Mouse (Mus musculus): ENCODE data around the gene Nrp2. TPM values are rescaled to one million over a fixed set of nuclear protein-coding genes. Genes with fewer than 3 reads are reported as not detected.

Gene Nrp2
- polyA plus RNA-seq, 1 experiment = 9.1 TPM

DNA sequence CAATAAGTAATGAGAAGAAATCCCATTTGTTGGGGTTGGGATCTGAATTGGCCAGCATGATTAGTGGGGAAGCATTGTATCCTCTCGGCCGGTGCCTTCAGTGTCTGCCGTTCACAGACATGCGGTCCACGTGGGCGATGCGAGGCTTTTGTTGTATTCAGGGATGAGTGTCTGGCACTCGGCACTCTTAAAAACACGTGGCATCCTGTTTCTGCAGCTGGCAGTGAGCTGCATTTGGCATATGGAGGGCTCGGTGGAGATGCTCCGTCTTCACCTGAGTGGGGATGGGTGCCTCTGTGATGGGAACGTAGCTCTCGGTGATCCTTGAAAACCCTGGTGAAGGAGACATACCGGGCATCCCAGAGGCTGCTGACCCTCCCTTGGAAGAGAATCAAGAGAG, 46.6 kb downstream of the Nrp2 start:
- TF ChIP-seq CTCF (IDR thresholded peaks at IDR 0.05; ENCODE audit: borderline replicate concordance, insufficient read depth, low read depth, low read length) = no peak
- no peak for TF ChIP-seq POLR2A (IDR thresholded peaks at IDR 0.05; ENCODE audit: borderline replicate concordance, insufficient read depth, low read length)
- no peak for DNase-seq
- H3K4me1 ChIP-seq (ENCODE audit: control insufficient read depth, insufficient read depth, low read length) = peaks cover 13% of the 10 kb centered on the region
- no peak overlapping the region for H3K27ac ChIP-seq (ENCODE audit: insufficient read depth, low read length)
- 70% methylated on average over 14 of the region's 14 CpGs for WGBS
- H3K4me3 ChIP-seq (replicated peaks; ENCODE audit: insufficient read depth, low read depth, low read length) = no peak overlapping the region
- no peaks in the 10 kb centered on the region for H3K27me3 ChIP-seq (ENCODE audit: control insufficient read depth, insufficient read depth, low read length)

DNA sequence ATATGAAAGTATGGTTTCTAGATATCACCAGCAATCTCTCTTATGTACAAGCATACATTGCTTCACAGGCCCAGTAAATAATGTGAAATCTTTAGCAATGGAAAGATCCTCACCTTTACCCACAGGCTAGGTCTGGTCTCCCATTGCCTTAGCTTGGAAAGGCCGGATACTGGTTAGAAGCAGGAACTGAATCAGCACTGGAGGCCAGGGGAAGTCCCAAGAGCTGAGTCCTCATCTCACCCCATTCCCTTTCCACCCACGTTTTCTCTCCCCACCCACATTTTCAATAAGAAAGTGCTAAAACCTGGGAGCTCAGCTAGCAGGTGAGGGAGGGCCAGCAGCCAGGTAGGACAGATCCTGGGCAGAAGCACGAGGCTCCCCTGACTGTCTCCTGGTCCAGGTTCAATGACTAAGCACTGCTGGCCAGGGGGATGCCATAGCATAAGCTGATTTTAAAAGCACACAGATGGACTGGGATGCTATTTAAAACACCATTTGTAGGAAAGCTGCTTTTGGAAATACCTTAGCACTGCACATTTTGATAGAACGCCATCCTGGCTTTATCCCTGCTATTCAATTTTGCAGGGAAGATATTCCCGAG, 47.4 kb downstream of the Nrp2 start:
- WGBS = 31% methylated on average over 5 of the region's 5 CpGs
- no peak overlapping the region for H3K27ac ChIP-seq (ENCODE audit: insufficient read depth, low read length)
- TF ChIP-seq POLR2A (IDR thresholded peaks at IDR 0.05; ENCODE audit: borderline replicate concordance, insufficient read depth, low read length) (no peak), CTCF (IDR thresholded peaks at IDR 0.05; ENCODE audit: borderline replicate concordance, insufficient read depth, low read depth, low read length) (no peak)
- no peak overlapping the region for H3K4me3 ChIP-seq (replicated peaks; ENCODE audit: insufficient read depth, low read depth, low read length)
- peaks cover 13% of the 10 kb centered on the region for H3K4me1 ChIP-seq (ENCODE audit: control insufficient read depth, insufficient read depth, low read length)
- peak in 1 of 2 experiments; percentile 55 for DNase-seq
- no peaks in the 10 kb centered on the region for H3K27me3 ChIP-seq (ENCODE audit: control insufficient read depth, insufficient read depth, low read length)

DNA sequence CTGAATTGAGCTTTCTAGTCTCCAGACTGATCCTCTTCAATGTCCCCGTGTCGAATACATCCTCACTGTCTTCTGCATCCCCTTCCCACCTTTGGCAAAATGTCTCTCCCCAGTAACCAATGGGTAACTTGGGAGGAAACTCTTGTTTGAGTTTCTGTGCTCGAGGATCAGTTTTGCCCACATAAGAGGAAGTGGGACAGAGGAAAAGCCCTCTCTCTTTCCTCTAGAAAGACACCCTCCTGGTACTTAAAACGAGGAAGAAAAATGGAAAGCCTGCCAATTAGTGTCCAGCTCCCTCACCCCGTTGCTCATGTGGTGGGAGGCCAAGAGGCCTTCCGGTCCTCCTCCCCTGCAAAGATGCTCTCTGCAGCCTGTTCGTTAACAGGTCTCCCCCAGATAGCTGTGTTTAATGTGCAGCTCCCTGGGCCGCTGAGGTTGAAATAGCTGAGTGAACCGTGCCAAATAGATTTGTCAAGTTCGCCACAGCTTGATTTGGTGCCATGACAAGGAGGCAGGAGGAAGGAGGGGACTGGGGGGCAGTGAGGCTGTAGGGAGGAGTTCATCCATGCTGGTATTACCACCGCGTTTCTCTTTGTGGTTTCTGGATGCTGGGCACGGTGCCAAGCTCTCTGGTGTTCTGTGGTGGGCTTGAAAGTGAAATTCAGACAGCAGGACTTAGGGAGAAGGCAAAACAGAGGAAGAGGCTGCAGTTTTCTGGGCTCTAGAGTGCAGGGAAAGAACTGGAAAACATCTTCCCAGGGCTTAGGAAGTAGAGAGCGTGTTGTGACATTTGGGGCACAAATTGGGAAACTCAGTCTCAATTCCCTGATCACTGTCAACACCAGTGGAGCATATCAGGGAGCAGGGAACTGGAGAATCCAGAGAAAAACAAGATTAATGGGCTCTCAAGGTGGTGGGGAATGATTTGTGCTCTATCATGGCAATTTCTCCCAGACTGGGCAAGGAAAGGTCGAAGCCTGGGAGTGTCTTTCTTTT, 48.2 kb downstream of the Nrp2 start:
- Histone ChIP-seq H3K4me1 (ENCODE audit: control insufficient read depth, insufficient read depth, low read length) (peaks cover 13% of the 10 kb centered on the region), H3K4me3 (replicated peaks; ENCODE audit: insufficient read depth, low read depth, low read length) (no peak overlapping the region), H3K27me3 (ENCODE audit: control insufficient read depth, insufficient read depth, low read length) (no peaks in the 10 kb centered on the region), H3K27ac (ENCODE audit: insufficient read depth, low read length) (no peak overlapping the region)
- TF ChIP-seq POLR2A (IDR thresholded peaks at IDR 0.05; ENCODE audit: borderline replicate concordance, insufficient read depth, low read length) (no peak), CTCF (IDR thresholded peaks at IDR 0.05; ENCODE audit: borderline replicate concordance, insufficient read depth, low read depth, low read length) (no peak)
- peak in 1 of 2 experiments; percentile 28 for DNase-seq
- 27% methylated on average over 15 of the region's 15 CpGs for WGBS

DNA sequence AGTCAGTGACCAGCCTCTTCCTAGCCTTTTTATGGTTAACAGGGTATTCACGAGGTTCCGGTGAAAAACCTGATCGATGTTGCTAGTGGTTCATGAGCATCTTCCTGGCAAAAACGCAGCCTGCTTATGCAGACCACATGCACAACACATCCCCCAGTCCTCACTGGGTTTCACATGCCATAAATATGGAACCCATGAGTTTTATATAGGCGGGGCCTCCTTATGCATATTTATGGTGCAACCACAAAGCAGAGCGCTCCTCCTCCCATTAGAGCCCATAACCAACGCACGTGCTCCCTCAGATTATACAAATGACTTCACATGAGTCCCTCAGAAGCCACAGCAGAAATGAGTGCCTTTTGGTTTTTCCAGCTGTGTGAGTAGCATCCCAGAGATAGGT, 49.0 kb downstream of the Nrp2 start:
- no peaks in the 10 kb centered on the region for H3K27me3 ChIP-seq (ENCODE audit: control insufficient read depth, insufficient read depth, low read length)
- WGBS = 96% methylated on average over 8 of the region's 8 CpGs
- DNase-seq = no peak
- no peak overlapping the region for H3K27ac ChIP-seq (ENCODE audit: insufficient read depth, low read length)
- H3K4me1 ChIP-seq (ENCODE audit: control insufficient read depth, insufficient read depth, low read length) = peaks cover 13% of the 10 kb centered on the region
- H3K4me3 ChIP-seq (replicated peaks; ENCODE audit: insufficient read depth, low read depth, low read length) = no peak overlapping the region
- TF ChIP-seq CTCF (IDR thresholded peaks at IDR 0.05; ENCODE audit: borderline replicate concordance, insufficient read depth, low read depth, low read length) (no peak), POLR2A (IDR thresholded peaks at IDR 0.05; ENCODE audit: borderline replicate concordance, insufficient read depth, low read length) (no peak)

DNA sequence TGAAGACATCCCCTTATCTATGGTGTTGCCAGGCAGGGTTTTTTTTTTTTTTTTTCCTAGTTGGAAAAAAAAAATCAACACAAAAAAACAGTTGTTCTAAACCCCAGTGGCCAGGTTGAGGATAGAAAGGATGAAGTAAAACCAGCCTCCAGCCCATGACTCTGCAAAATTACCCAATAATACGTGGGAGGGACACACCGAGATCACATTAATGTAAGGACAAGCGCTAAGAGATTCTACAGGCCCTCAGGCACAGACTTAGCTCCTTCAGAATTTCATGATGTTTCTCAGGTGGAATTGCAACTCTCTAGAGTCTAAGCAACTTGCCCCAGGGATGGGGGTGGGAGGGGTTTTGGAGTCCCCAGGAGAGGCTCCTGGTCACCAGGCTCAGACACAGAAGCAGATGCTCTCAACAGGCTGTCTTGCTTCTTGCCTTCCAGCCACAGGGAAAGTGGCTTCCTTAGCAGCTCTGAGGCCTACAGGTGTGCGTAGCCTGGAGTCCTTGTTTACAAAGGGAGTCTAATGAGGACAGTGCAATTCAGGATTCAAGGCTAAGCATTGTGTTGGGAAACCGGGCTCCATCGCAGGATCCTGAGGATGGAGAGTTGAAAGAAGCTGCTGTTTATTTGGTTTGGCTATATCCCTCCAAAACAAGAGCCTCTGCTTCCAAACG, 49.7 kb downstream of the Nrp2 start:
- DNase-seq = no peak
- WGBS = 93% methylated on average over 7 of the region's 7 CpGs
- H3K27me3 ChIP-seq (ENCODE audit: control insufficient read depth, insufficient read depth, low read length) = no peaks in the 10 kb centered on the region
- no peak overlapping the region for H3K27ac ChIP-seq (ENCODE audit: insufficient read depth, low read length)
- TF ChIP-seq POLR2A (IDR thresholded peaks at IDR 0.05; ENCODE audit: borderline replicate concordance, insufficient read depth, low read length) (no peak), CTCF (IDR thresholded peaks at IDR 0.05; ENCODE audit: borderline replicate concordance, insufficient read depth, low read depth, low read length) (no peak)
- H3K4me3 ChIP-seq (replicated peaks; ENCODE audit: insufficient read depth, low read depth, low read length) = no peak overlapping the region
- peaks cover 13% of the 10 kb centered on the region for H3K4me1 ChIP-seq (ENCODE audit: control insufficient read depth, insufficient read depth, low read length)

DNA sequence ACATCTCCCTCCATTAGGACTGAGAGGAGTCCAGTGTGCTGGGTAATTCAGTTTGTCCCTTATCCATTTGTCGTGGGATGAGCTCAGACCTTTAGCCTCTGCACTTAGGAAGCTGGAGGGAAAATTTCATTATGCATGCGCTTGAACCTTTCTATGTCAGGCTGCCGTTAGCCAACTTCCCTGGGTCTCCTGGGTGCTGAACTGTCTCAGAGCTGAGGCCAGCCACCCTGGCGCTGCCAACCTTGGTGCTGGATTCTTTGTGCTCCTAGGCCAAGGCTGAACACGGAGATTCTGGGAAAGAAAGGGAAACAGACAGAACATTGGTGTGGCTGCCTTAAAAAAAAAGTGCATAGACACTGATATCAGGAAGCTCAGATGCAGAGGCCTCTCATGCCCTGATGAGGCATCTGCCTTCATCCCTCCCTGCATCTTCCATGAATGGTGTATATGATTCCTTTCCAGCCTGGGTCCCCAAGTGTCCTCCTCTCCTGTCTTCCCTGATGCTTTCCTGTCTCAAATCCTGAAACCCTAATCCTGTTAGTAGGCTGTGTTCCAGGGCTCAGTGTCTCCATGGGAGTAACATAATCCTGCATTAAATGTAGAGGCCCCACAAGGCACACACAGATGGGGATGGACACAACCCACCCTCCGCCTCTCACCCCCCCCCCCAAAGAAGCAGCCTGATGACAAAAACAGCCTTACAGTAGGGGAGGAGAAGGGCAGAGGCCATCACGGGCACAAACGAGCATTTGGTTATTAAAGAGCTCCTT, 51.2 kb downstream of the Nrp2 start:
- Histone ChIP-seq H3K27ac (ENCODE audit: insufficient read depth, low read length) (no peak overlapping the region), H3K27me3 (ENCODE audit: control insufficient read depth, insufficient read depth, low read length) (no peaks in the 10 kb centered on the region), H3K4me3 (replicated peaks; ENCODE audit: insufficient read depth, low read depth, low read length) (no peak overlapping the region), H3K4me1 (ENCODE audit: control insufficient read depth, insufficient read depth, low read length) (peaks cover 13% of the 10 kb centered on the region)
- TF ChIP-seq POLR2A (IDR thresholded peaks at IDR 0.05; ENCODE audit: borderline replicate concordance, insufficient read depth, low read length) (no peak), CTCF (IDR thresholded peaks at IDR 0.05; ENCODE audit: borderline replicate concordance, insufficient read depth, low read depth, low read length) (no peak)
- no peak for DNase-seq
- 85% methylated on average over 8 of the region's 8 CpGs for WGBS

DNA sequence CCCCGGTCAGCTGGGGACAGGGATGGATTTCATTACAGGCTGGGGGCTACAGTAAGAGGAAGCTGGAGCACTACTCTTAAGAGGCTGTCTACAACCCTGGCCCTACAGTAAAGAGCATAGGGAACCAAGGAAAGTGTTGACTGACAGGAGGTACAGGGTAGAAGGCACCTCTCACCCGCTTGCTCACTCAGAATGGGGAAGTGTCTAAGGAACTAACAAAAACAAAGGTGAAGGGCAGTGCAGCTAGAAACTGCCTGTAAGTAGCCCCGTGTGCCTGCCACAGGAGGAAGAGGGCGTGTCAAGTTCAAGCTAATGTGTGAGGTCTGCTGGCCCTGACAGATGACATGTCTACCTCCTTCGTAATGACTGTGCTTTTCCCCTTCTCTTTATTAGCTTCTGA, 57.0 kb downstream of the Nrp2 start:
- no peak for TF ChIP-seq POLR2A (IDR thresholded peaks at IDR 0.05; ENCODE audit: borderline replicate concordance, insufficient read depth, low read length)
- no peak for TF ChIP-seq CTCF (IDR thresholded peaks at IDR 0.05; ENCODE audit: borderline replicate concordance, insufficient read depth, low read depth, low read length)
- no peak for DNase-seq

More for the DNA sequence above, 57.0 kb downstream of the Nrp2 start:
- 86% methylated on average over 5 of the region's 5 CpGs for WGBS
- no peak overlapping the region for H3K4me3 ChIP-seq (replicated peaks; ENCODE audit: insufficient read depth, low read depth, low read length)
- no peak overlapping the region for H3K27ac ChIP-seq (ENCODE audit: insufficient read depth, low read length)
- no peaks in the 10 kb centered on the region for H3K27me3 ChIP-seq (ENCODE audit: control insufficient read depth, insufficient read depth, low read length)
- H3K4me1 ChIP-seq (ENCODE audit: control insufficient read depth, insufficient read depth, low read length) = no peaks in the 10 kb centered on the region

All from cerebellum, adult 2 months (tissue).